Mouse (Mus musculus) neural tube, embryonic 11.5 days (tissue): ENCODE measurements around the gene A730049H05Rik. TPM values are rescaled to one million over a fixed set of nuclear protein-coding genes. Genes with fewer than 3 reads are reported as not detected.

Source experiments
- ATAC-seq: fragments of 200-750 bp; cut with Nextera tagmentation; 2 replicates; pipeline ENCODE4 v1.8.0; 2017; ENCODE audit warnings: moderate number of reproducible peaks, mild to moderate bottlenecking, moderate TSS enrichment, moderate library complexity; ENCODE audit not compliant: insufficient read depth, low FRiP score, low TSS enrichment
- DNase-seq: peaks from one replicate; pipeline ENCODE4 v3.0.0-alpha.2; 2015; ENCODE audit warnings: low spot score
- H3K27ac ChIP-seq: fragments of 300-500 bp; sonication (generic); 2 replicates; pipeline ENCODE4 v1.5.1; 2014; ENCODE audit warnings: low read depth, mild to moderate bottlenecking, low read length
- H3K27me3 ChIP-seq: fragments of 300-500 bp; sonication (generic); 2 replicates; pipeline ENCODE4 v1.6.1; 2014; ENCODE audit warnings: mild to moderate bottlenecking, low read length, mixed read lengths; ENCODE audit not compliant: control insufficient read depth, insufficient read depth
- H3K36me3 ChIP-seq: fragments of 300-500 bp; sonication (generic); 2 replicates; pipeline ENCODE4 v1.6.1; 2014; ENCODE audit warnings: mild to moderate bottlenecking, low read length, moderate library complexity, mixed read lengths; ENCODE audit not compliant: control insufficient read depth, insufficient read depth
- H3K4me1 ChIP-seq: fragments of 300-500 bp; sonication (generic); 2 replicates; pipeline ENCODE4 v1.6.1; 2014; ENCODE audit warnings: low read length, mixed read lengths; ENCODE audit not compliant: control insufficient read depth, insufficient read depth
- H3K4me2 ChIP-seq: fragments of 300-500 bp; sonication (generic); 2 replicates; pipeline ENCODE4 v1.6.1; 2014; ENCODE audit warnings: low read depth, mild to moderate bottlenecking, moderate library complexity
- H3K4me3 ChIP-seq: fragments of 300-500 bp; sonication (generic); 2 replicates; pipeline ENCODE4 v1.5.1; 2014; ENCODE audit warnings: low read depth, low read length
- H3K9ac ChIP-seq: fragments of 300-500 bp; sonication (generic); 2 replicates; pipeline ENCODE4 v1.6.1; 2014; ENCODE audit warnings: mild to moderate bottlenecking, low read length
- H3K9me3 ChIP-seq: fragments of 300-500 bp; sonication (generic); 2 replicates; pipeline ENCODE4 v1.6.1; 2016; ENCODE audit warnings: low read length; ENCODE audit not compliant: control insufficient read depth
- WGBS: fragments of 180-500 bp; shearing (Covaris S2); extraction: QIAGEN DNeasy Blood & Tissue Kit; methylation state at CpG from one replicate; pipeline ENCODE4 v1.1.7; 2014; 5-methylcytosine and 5-hydroxymethylcytosine counted together
- polyA plus RNA-seq: library from polyadenylated mRNA; unstranded; fragments of >200 nt; fragmentation: Nextera tagmentation; extraction: Ambion mirVana; gene quantifications from 2 replicates; pipeline ENCODE4 v1.2.1, GENCODE M21; 2014

The A730049H05Rik gene
- polyA plus RNA-seq, 1 experiment from 2014 or later, result not detected

GRCm38 (mm10) chr6:92817661-92818060 is 1.4 kb downstream of the A730049H05Rik start:
- no peak overlapping the region for H3K4me2 ChIP-seq
- H3K27me3 ChIP-seq, result no peaks in the 10 kb centered on the region
- 35% methylated on average over 8 of the region's 8 CpGs for WGBS
- no peak overlapping the region for H3K27ac ChIP-seq
- H3K9ac ChIP-seq, result no peak overlapping the region
- ATAC-seq, result no peak
- H3K4me3 ChIP-seq, result no peak overlapping the region
- no peak for DNase-seq
- peaks cover 5% of the 10 kb centered on the region; the same call in 1 of the 2 replicates for H3K4me1 ChIP-seq
- H3K36me3 ChIP-seq, result no peaks in the 10 kb centered on the region
- H3K9me3 ChIP-seq, result no peaks in the 10 kb centered on the region

- no peaks in the 10 kb centered on the region for H3K4me1 ChIP-seq
- 33% methylated on average over 5 of the region's 5 CpGs for WGBS
Observed at GRCm38 (mm10) chr6:92821606-92822005, 5.3 kb downstream of the A730049H05Rik start.

GRCm38 (mm10) chr6:92822006-92822405 is 5.7 kb downstream of the A730049H05Rik start:
- no peak overlapping the region for H3K4me3 ChIP-seq
- no peaks in the 10 kb centered on the region for H3K27me3 ChIP-seq
- no peaks in the 10 kb centered on the region for H3K36me3 ChIP-seq
- no peak overlapping the region for H3K27ac ChIP-seq
- no peak overlapping the region for H3K4me2 ChIP-seq
- 43% methylated on average over 6 of the region's 6 CpGs for WGBS
- DNase-seq, result no peak
- ATAC-seq, result no peak
- no peaks in the 10 kb centered on the region for H3K4me1 ChIP-seq
- H3K9me3 ChIP-seq, result no peaks in the 10 kb centered on the region
- H3K9ac ChIP-seq, result no peak overlapping the region

More at GRCm38 (mm10) chr6:92821606-92822005, 5.3 kb downstream of the A730049H05Rik start:
- no peak overlapping the region for H3K4me2 ChIP-seq
- H3K4me3 ChIP-seq, result no peak overlapping the region
- no peaks in the 10 kb centered on the region for H3K36me3 ChIP-seq
- no peak for ATAC-seq
- no peak for DNase-seq
- no peak overlapping the region for H3K9ac ChIP-seq
- H3K27me3 ChIP-seq, result no peaks in the 10 kb centered on the region
- H3K27ac ChIP-seq, result no peak overlapping the region
- no peaks in the 10 kb centered on the region for H3K9me3 ChIP-seq

- Histone ChIP-seq H3K4me2 (no peak overlapping the region), H3K9me3 (no peaks in the 10 kb centered on the region), H3K27me3 (no peaks in the 10 kb centered on the region), H3K4me1 (no peaks in the 10 kb centered on the region), H3K36me3 (no peaks in the 10 kb centered on the region), H3K9ac (no peak overlapping the region), H3K4me3 (no peak overlapping the region), H3K27ac (no peak overlapping the region)
- DNase-seq, result no peak
- WGBS, result 71% methylated on average over 7 of the region's 7 CpGs
- no peak for ATAC-seq
Observed at GRCm38 (mm10) chr6:92823991-92824390, 7.7 kb downstream of the A730049H05Rik start.

- WGBS, result 94% methylated on average over 5 of the region's 5 CpGs
- H3K27ac ChIP-seq, result no peak overlapping the region
- H3K36me3 ChIP-seq, result no peaks in the 10 kb centered on the region
- DNase-seq (no peak), ATAC-seq (no peak)
- H3K4me2 ChIP-seq, result no peak overlapping the region
- H3K27me3 ChIP-seq, result no peaks in the 10 kb centered on the region
- no peak overlapping the region for H3K4me3 ChIP-seq
- no peaks in the 10 kb centered on the region for H3K4me1 ChIP-seq
- H3K9me3 ChIP-seq, result no peaks in the 10 kb centered on the region
- H3K9ac ChIP-seq, result no peak overlapping the region
Observed at GRCm38 (mm10) chr6:92826561-92826960, 10.3 kb downstream of the A730049H05Rik start.

GRCm38 (mm10) chr6:92827360-92827759 is 11.1 kb downstream of the A730049H05Rik start:
- WGBS, result 57% methylated on average over 5 of the region's 5 CpGs
- Histone ChIP-seq H3K4me1 (no peaks in the 10 kb centered on the region), H3K9ac (no peak overlapping the region), H3K27me3 (no peaks in the 10 kb centered on the region), H3K4me2 (no peak overlapping the region), H3K36me3 (no peaks in the 10 kb centered on the region), H3K4me3 (no peak overlapping the region), H3K9me3 (no peaks in the 10 kb centered on the region), H3K27ac (no peak overlapping the region)
- ATAC-seq, result no peak
- DNase-seq, result no peak

GRCm38 (mm10) chr6:92829148-92829547 is 12.9 kb downstream of the A730049H05Rik start:
- DNase-seq, result no peak
- Histone ChIP-seq H3K27ac (no peak overlapping the region), H3K4me3 (no peak overlapping the region), H3K9ac (no peak overlapping the region), H3K27me3 (no peaks in the 10 kb centered on the region), H3K4me1 (no peaks in the 10 kb centered on the region), H3K9me3 (no peaks in the 10 kb centered on the region), H3K36me3 (no peaks in the 10 kb centered on the region), H3K4me2 (no peak overlapping the region)
- no peak for ATAC-seq
- 96% methylated on average over 2 of the region's 2 CpGs for WGBS

- Histone ChIP-seq H3K27ac (no peak overlapping the region), H3K9ac (no peak overlapping the region), H3K36me3 (no peaks in the 10 kb centered on the region), H3K4me3 (no peak overlapping the region), H3K4me2 (no peak overlapping the region), H3K4me1 (no peaks in the 10 kb centered on the region), H3K9me3 (no peaks in the 10 kb centered on the region), H3K27me3 (no peaks in the 10 kb centered on the region)
- 92% methylated on average over 2 of the region's 2 CpGs for WGBS
- DNase-seq, result no peak
- no peak for ATAC-seq
Observed at GRCm38 (mm10) chr6:92831106-92831505, 14.8 kb downstream of the A730049H05Rik start.

GRCm38 (mm10) chr6:92842000-92842399 is 25.7 kb downstream of the A730049H05Rik start:
- no peak for ATAC-seq
- WGBS, result 25% methylated on average over 2 of the region's 2 CpGs
- H3K9me3 ChIP-seq, result no peaks in the 10 kb centered on the region
- H3K27ac ChIP-seq, result no peak overlapping the region
- H3K9ac ChIP-seq, result no peak overlapping the region
- H3K36me3 ChIP-seq, result no peaks in the 10 kb centered on the region
- no peaks in the 10 kb centered on the region for H3K27me3 ChIP-seq
- no peak overlapping the region for H3K4me3 ChIP-seq
- no peak overlapping the region for H3K4me2 ChIP-seq
- no peaks in the 10 kb centered on the region for H3K4me1 ChIP-seq
- DNase-seq, result no peak
